Mouse (Mus musculus) midbrain, embryonic 13.5 days (tissue): ENCODE data around the gene Commd1. TPM values are rescaled to one million over a fixed set of nuclear protein-coding genes. Genes with fewer than 3 reads are reported as not detected.

Experiments used
- ATAC-seq: fragments of 200-750 bp; cut with Nextera tagmentation; 2 replicates; pipeline ENCODE4 v1.8.0; 2017; ENCODE audit warnings: mild to moderate bottlenecking, moderate TSS enrichment, moderate library complexity
- H3K27ac ChIP-seq: fragments of 300-500 bp; sonication (generic); 2 replicates; pipeline ENCODE4 v1.5.1; 2015; ENCODE audit warnings: inconsistent platforms, mild to moderate bottlenecking, moderate library complexity
- H3K27me3 ChIP-seq: fragments of 300-500 bp; sonication (generic); 2 replicates; pipeline ENCODE4 v1.6.1; 2015; ENCODE audit warnings: mild to moderate bottlenecking, inconsistent platforms
- H3K36me3 ChIP-seq: fragments of 300-500 bp; sonication (generic); 2 replicates; pipeline ENCODE4 v1.6.1; 2015; ENCODE audit warnings: mild to moderate bottlenecking, inconsistent platforms
- H3K4me1 ChIP-seq: fragments of 300-500 bp; sonication (generic); replicated peaks from 2 replicates; pipeline ENCODE4 v1.6.1; 2015; ENCODE audit warnings: inconsistent platforms
- H3K4me2 ChIP-seq: fragments of 300-500 bp; sonication (generic); replicated peaks from 2 replicates; pipeline ENCODE4 v1.6.1; 2015; ENCODE audit warnings: moderate library complexity, mild to moderate bottlenecking, inconsistent platforms
- H3K4me3 ChIP-seq: fragments of 300-500 bp; sonication (generic); replicated peaks from 2 replicates; pipeline ENCODE4 v1.5.1; 2015; ENCODE audit warnings: mild to moderate bottlenecking, inconsistent platforms
- H3K9ac ChIP-seq: fragments of 300-500 bp; sonication (generic); replicated peaks from 2 replicates; pipeline ENCODE4 v1.6.1; 2015; ENCODE audit warnings: mild to moderate bottlenecking, inconsistent platforms
- H3K9me3 ChIP-seq: fragments of 300-500 bp; sonication (generic); 2 replicates; pipeline ENCODE4 v1.6.1; 2016; ENCODE audit warnings: mild to moderate bottlenecking, inconsistent platforms
- WGBS: fragments of 180-500 bp; shearing (Covaris S2); methylation state at CpG from one replicate; pipeline ENCODE4 v1.1.7; 2015; 5-methylcytosine and 5-hydroxymethylcytosine counted together
- polyA plus RNA-seq: library from polyadenylated mRNA; unstranded; fragments of >200 nt; fragmentation: Nextera tagmentation; extraction: Ambion mirVana; gene quantifications from 2 replicates; pipeline ENCODE4 v1.2.1, GENCODE M21; 2015

Commd1 gene
- polyA plus RNA-seq, 1 experiment from 2014 or later = 307 TPM

DNA sequence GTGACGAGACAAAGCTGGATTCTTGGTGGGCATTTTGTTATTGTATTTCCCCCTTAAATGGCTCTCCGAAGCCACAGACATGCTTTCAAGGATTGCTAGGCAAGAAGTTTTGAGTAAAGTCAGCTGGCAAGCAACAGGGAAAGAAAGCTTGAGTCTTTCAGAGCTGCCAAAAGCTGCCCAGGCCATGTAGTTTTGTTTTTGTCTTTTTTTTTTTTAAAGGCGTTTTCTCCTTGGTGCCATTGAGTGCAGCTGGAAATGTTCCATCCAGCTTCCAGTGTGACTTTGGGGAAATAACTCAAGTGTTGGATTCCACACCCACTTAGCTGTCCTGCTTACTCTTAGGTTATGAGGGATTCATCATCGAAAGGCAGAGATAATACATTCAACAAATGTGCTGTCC is 120.9 kb downstream of the Commd1 start:
- H3K9me3 ChIP-seq = no peaks in the 10 kb centered on the region
- WGBS = 66% methylated on average over 4 of the region's 4 CpGs
- no peaks in the 10 kb centered on the region for H3K36me3 ChIP-seq
- no peak overlapping the region for H3K4me2 ChIP-seq
- ATAC-seq = no peak
- H3K9ac ChIP-seq = no peak overlapping the region
- peaks cover 77% of the 10 kb centered on the region for H3K27me3 ChIP-seq
- H3K4me1 ChIP-seq = peaks cover 27% of the 10 kb centered on the region
- H3K4me3 ChIP-seq = no peak overlapping the region
- H3K27ac ChIP-seq = no peak overlapping the region

DNA sequence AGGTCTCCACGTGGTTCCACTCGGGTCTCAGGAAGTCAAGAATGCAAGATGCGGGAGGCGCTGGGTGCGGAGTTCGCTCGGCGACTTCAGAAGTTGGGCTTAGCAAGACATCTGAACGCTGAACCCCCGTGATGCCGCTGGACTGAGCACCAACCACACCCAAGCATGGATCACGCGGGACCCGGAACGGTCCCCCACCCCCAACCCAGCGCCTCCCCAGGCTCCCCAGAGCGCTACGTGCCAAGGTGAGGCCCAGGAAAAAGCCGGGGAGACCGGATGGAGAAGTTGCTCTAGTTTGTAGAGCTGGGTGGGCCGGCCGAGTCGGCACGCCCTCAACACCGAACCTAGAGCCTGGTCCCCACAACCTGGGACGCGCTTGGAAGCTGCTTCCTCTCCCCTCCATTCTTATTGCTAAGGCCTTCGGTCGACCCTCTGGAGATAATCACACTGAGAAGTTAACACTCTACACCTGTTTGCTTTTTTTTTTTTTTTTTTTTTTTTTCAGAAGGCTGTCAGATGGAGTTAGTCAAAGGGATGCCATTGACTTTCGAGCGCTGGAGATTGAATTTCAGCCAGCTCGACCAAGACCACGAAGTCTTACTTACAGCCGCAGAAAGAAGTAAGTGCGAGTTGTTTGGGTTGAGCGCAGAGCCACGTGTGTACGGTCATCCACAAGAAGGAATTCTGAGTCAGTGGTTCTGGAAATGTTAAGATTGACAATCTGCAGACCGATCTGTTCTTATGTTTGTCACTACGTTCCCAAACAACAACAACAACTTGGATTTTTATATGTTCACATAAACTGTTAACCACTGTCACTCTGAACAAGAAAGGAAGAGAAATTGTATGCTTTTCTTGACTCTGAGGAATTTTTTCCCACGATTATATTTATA is 121.6 kb downstream of the Commd1 start, which contains the start of gene B3gnt2:
B3gnt2 (minus strand) TSS at position 627 of the 893 bp plus-strand sequence.
- peaks cover 82% of the 10 kb centered on the region for H3K27me3 ChIP-seq
- peak within 1 kb of the TSS; percentile 66 for H3K9ac ChIP-seq
- peaks cover 27% of the 10 kb centered on the region for H3K4me1 ChIP-seq
- ATAC-seq = peak; percentile 15; the same call in 1 of the 2 replicates
- H3K4me2 ChIP-seq = peak within 1 kb of the TSS; percentile 98
- WGBS = 6% methylated on average over 41 of the region's 41 CpGs
- no peaks in the 10 kb centered on the region for H3K9me3 ChIP-seq
- H3K4me3 ChIP-seq = peak within 1 kb of the TSS; percentile 69
- H3K27ac ChIP-seq = no peak within 1 kb of the TSS
- H3K36me3 ChIP-seq = no peaks in the 10 kb centered on the region

DNA sequence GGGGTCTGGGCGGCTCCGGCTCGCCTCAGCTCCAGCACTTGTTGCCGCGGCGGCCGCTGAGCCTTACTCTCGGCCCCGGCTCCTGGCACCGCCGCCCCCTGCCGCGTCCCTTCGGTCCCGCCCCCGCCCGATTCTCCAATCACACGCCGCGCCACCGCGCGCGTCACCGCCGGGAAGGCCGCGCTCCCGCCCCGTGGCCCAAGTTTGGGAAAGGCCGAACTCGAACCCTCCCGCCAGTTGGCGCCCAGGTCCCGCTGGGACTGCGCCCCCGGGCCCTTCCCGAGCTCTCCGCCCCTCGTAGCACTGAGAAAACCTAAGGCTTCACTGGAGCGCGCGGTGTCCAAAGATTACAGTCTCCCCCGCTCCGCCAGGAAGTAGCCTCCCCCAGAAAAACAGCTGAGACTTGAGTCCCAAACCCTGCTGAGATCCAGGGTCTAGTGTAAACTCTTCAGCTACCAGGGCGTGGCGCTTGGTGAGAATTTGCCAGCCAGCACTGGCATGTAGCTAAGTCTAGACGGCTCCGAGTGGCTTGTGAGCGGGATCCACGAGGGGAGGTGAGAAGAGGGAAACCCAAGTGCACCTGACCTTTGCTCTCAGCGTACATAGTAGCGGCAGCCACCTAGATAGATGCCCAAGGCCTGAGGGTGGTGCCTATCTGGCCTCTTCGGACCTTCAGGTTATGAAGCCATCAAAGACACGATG is 122.4 kb downstream of the Commd1 start:
- peak overlapping the region; percentile 98 for H3K4me2 ChIP-seq
- H3K9ac ChIP-seq = peak overlapping the region; percentile 66
- no peak overlapping the region for H3K27ac ChIP-seq
- peak overlapping the region; percentile 69 for H3K4me3 ChIP-seq
- under 1% methylated on average over 44 of the region's 55 CpGs for WGBS
- ATAC-seq = peak; percentile 92
- peaks cover 81% of the 10 kb centered on the region for H3K27me3 ChIP-seq
- no peaks in the 10 kb centered on the region for H3K36me3 ChIP-seq
- peaks cover 27% of the 10 kb centered on the region for H3K4me1 ChIP-seq
- no peaks in the 10 kb centered on the region for H3K9me3 ChIP-seq

DNA sequence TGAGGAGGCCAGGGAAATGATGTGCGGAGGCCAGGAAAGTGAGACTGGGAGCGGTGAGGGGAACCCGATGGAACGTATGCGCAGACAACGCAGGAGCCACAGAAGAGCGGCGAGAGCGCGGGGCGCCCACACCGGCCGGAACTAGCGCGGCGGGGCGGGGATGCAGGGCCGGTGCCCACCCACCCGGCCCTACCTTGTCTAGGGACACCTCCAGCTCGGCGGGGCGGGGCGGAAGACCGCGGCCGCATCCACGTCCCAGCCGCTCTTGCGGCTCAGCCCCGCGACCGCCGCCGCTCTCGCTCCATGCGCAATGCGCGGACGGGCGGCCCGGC is 122.9 kb downstream of the Commd1 start:
- ATAC-seq = no peak; the same call in 1 of the 2 replicates
- H3K4me3 ChIP-seq = peak overlapping the region; percentile 69
- H3K4me2 ChIP-seq = peak overlapping the region; percentile 98
- peaks cover 80% of the 10 kb centered on the region for H3K27me3 ChIP-seq
- H3K9me3 ChIP-seq = no peaks in the 10 kb centered on the region
- 0% methylated on average over 27 of the region's 41 CpGs for WGBS
- no peaks in the 10 kb centered on the region for H3K36me3 ChIP-seq
- H3K27ac ChIP-seq = no peak overlapping the region
- peak overlapping the region; percentile 66 for H3K9ac ChIP-seq
- H3K4me1 ChIP-seq = peaks cover 27% of the 10 kb centered on the region

DNA sequence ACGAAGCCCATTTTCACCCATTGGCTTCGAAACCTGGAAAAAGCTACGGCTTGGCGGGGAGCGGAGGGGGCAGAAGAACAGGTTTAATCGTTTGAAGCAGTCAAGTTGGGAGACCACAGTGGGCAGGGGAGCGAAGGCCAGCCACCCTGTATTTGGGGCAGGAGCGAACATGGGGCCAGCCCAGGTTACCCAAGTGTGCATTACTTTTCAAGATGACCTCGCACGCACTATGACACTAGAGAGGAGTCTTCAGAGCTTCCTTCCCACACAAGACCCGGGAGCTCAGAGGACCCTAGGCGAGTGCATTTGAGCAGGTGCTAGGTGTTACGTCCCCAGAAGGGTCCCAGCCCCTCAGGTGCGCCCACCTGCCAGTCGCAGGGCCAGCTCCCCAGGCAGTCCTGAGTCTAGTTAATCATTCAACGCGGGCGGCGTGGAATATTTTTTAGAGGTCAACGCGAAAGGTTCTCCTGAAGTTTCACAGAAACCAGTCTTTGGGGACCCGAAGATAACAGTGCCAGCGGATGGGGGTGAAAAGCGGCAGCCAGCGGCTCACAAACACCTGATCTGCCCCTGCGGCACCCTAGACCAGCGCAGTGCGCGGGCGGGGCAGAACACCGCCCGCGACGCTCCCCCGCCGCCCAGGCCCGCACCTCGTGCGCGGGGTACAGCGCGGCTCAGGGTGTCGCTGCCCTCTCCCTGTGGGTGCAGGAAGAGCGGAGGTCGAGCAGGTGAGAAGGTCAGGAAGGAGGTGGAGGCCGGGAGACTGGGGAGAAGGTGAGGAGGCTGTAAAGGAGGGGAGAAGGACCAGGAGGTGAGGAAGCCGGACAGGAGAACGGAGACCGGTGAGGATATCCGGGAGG is 123.5 kb downstream of the Commd1 start:
- peak; percentile 55 for ATAC-seq
- Histone ChIP-seq H3K4me3 (peak overlapping the region; percentile 69), H3K36me3 (no peaks in the 10 kb centered on the region), H3K27ac (no peak overlapping the region), H3K9me3 (no peaks in the 10 kb centered on the region), H3K9ac (peak overlapping the region; percentile 66), H3K4me2 (peak overlapping the region; percentile 98), H3K27me3 (peaks cover 77% of the 10 kb centered on the region), H3K4me1 (peaks cover 26% of the 10 kb centered on the region)
- 2% methylated on average over 50 of the region's 50 CpGs for WGBS

DNA sequence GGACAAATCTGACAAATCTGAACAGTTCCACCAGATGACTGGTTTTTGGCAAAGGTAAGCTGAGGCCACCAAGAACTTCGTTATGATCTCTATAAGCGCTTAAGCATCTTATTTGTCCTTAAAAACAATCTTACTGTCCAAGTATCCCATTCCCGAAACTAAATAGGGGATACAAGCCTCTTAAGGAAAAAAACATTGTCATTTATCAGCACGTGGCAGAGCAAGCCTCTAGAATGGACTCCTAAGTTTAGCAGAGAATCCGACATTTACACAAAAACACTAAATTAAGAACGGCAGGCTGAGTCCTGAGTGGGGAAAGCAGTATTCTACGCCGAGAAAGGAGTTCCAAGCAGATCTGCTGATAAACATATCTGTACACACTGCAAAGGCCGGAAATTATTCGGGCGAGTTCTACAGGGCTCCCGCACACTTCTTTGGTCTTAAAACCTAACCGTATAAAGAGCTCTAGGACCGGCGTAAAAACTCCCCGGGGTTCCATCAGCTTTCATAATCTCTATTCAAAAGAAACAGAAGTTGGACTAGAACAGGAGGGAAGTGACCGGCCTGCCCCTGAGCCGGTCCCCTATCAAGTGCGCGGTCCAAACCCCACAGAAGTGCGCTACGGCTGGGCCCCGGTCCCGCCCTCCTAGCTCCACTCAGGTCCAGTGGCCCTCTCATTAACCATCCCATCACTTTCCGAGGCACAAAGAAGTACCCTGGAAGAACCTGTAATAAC is 124.3 kb downstream of the Commd1 start:
- H3K4me1 ChIP-seq = peaks cover 26% of the 10 kb centered on the region
- peak overlapping the region; percentile 69 for H3K4me3 ChIP-seq
- no peaks in the 10 kb centered on the region for H3K9me3 ChIP-seq
- peaks cover 69% of the 10 kb centered on the region for H3K27me3 ChIP-seq
- no peak for ATAC-seq
- H3K36me3 ChIP-seq = no peaks in the 10 kb centered on the region
- H3K9ac ChIP-seq = no peak overlapping the region
- no peak overlapping the region for H3K27ac ChIP-seq
- 16% methylated on average over 25 of the region's 25 CpGs for WGBS
- peak overlapping the region; percentile 98 for H3K4me2 ChIP-seq

DNA sequence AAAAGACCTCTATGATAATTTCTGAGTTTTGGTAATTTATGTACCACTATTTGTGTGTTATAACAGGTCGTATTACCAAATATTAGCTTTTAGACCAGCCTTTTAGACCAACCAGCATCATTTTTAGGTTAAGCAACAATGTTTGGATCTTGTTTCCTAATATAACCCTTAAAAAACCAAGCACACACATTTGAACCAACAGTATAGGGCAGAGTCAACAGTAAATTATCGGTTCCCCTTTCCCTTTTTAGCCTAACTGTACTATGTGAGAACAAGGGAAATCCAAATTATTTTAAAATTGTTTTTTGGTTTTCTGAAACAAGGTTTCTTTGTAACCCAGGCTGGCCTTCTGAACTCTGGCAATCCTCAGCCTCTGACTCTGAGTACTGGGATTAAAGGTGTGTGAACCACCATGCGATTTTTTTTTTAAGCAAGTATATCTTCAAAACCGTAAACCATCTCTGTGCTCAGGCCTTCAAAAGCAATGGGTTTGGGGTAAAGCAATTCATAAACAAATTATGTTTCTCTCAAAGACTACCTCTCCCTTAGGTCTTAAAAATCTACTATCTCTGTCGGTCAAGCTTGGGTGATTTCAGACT is 125.0 kb downstream of the Commd1 start:
- no peak overlapping the region for H3K9ac ChIP-seq

DNA sequence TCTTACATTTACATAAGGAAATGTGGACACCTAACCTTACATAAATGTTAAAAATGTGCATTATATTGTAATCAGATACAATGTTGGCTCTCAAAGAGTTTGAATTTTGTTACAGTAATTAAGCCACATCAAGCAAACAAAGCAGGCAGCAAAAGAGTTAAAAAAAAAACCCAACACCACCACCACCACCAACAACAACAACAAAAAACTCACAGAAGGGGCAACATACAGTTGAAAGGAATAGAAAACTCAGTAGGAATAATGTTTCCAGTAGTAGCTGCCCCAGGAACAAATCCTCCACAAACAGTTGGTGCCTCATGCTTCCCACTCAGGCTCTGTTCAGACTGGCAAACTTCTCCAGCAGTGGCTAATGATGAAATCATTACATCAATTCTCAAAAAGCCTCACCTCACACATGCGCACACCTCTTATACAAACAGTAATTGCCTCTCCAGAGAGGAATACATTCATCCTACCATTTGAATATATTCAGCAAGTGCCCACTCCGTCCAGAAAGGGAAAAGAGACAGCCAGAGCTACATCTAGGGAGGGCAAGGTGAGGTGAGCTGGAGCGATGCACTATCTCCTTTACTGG is 125.7 kb downstream of the Commd1 start:
- no peaks in the 10 kb centered on the region for H3K9me3 ChIP-seq
- H3K9ac ChIP-seq = no peak overlapping the region
- no peak overlapping the region for H3K4me2 ChIP-seq
- no peak overlapping the region for H3K4me3 ChIP-seq
- H3K36me3 ChIP-seq = no peaks in the 10 kb centered on the region
- WGBS = 81% methylated on average over 3 of the region's 3 CpGs
- peaks cover 57% of the 10 kb centered on the region for H3K27me3 ChIP-seq
- H3K27ac ChIP-seq = no peak overlapping the region
- ATAC-seq = no peak
- peaks cover 26% of the 10 kb centered on the region for H3K4me1 ChIP-seq

More for the DNA sequence above, 125.0 kb downstream of the Commd1 start:
- H3K27me3 ChIP-seq = peaks cover 65% of the 10 kb centered on the region
- 75% methylated on average over 5 of the region's 5 CpGs for WGBS
- no peak overlapping the region for H3K27ac ChIP-seq
- no peaks in the 10 kb centered on the region for H3K9me3 ChIP-seq
- peaks cover 26% of the 10 kb centered on the region for H3K4me1 ChIP-seq
- no peak overlapping the region for H3K4me3 ChIP-seq
- no peaks in the 10 kb centered on the region for H3K36me3 ChIP-seq
- ATAC-seq = no peak
- 0 out of 2 replicates have a peak overlapping the region, but pooled peaks have one; percentile 98 for H3K4me2 ChIP-seq

DNA sequence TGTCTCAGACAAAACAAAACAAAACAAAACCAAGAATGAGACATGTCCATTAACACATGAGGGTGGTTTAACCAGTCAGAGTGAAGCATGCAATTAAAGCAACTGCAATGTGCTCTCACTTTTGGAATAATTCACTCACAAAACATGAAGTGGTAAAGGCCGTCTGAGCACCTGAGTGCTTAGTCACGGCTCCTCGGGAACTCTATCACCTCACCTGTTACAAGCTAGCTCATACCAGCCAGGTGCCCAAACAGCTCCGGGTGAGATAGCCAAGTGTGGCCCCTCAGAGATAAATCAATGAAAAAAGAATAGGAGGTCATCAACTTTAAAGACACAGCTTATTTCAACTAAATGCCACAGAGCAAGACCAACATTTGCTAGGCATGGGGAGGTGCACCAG is 127.6 kb downstream of the Commd1 start:
- Histone ChIP-seq H3K4me3 (no peak overlapping the region), H3K9me3 (no peaks in the 10 kb centered on the region), H3K4me1 (peaks cover 15% of the 10 kb centered on the region), H3K27me3 (peaks cover 38% of the 10 kb centered on the region), H3K36me3 (no peaks in the 10 kb centered on the region), H3K9ac (no peak overlapping the region), H3K4me2 (no peak overlapping the region), H3K27ac (no peak overlapping the region)
- WGBS = 88% methylated on average over 4 of the region's 4 CpGs
- no peak for ATAC-seq

DNA sequence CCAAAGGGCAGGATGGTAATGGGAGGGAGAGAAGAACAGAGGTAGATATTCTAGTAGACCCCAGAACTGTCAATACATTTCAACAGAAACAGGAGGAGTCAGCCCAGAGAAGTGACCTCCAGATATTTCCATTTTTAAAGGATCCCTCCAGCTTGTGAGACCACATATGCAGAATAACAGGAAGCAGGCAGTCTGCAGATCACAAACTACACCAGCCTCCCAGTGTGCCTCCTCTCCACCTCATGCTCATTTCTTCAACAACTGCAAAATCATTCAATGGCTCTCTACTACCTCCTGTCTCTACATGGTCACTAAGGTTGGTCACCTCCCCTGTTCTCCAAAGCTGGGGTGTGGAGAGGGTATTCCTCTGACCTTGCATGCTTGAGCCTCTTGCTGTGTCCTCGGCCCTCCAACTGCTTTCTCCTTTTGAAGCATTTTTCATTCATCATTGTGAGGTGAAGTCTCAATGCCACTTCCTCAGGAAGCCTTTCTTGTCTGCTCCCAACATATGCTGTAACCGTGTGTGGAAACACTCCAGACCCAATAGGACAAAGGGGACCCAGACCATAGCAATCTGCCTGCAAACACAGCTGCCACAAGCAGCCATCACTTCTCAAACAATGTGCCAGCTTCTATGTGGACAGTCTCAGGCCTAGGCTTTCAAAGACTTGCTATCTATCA is 128.6 kb downstream of the Commd1 start:
- Histone ChIP-seq H3K4me2 (no peak overlapping the region), H3K9ac (no peak overlapping the region), H3K4me1 (peaks cover 8% of the 10 kb centered on the region), H3K36me3 (no peaks in the 10 kb centered on the region), H3K9me3 (no peaks in the 10 kb centered on the region), H3K27me3 (peaks cover 29% of the 10 kb centered on the region), H3K4me3 (no peak overlapping the region), H3K27ac (no peak overlapping the region)
- ATAC-seq = no peak
- WGBS = 65% methylated on average over 2 of the region's 2 CpGs
